Mouse (Mus musculus): ENCODE measurements around the gene Defb41.
"Not testable (repeated sequence)": the region's sequence is repeated elsewhere in the genome, so short reads cannot be mapped to it uniquely, and the experiment has no call there.

Defb41 gene

GRCm38 (mm10) chr1:18265038-18265437 lies at the start of gene Defb41:
Defb41 (minus strand) TSS chr1:18265138.
- no peak for DNase-seq (ENCODE audit: low spot score)

DNA sequence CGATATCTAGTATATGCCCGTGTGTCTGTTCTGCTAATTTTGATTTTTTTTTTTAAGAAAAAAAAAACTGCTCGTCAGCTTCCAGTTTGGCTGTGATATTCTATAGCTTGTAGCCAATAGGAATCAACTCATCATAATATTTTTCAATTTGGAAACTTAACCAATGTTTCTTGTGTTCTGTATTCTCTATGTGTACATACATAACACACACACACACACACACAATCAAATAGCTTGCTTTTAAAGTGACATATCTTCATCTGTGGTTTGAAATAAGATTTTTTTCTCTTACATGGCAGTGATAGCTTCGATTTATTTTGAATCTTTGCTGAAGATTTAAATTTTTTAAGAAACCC lies 43.5 kb upstream of the Defb41 start:
- DNase-seq (ENCODE audit: low spot score), result no peak

- no peak for DNase-seq (ENCODE audit: low spot score)
Observed at GRCm38 (mm10) chr1:18307545-18308473, 42.9 kb upstream of the Defb41 start.

- no peak for DNase-seq (ENCODE audit: low spot score)
Observed at GRCm38 (mm10) chr1:18292515-18292914, 27.6 kb upstream of the Defb41 start.

DNA sequence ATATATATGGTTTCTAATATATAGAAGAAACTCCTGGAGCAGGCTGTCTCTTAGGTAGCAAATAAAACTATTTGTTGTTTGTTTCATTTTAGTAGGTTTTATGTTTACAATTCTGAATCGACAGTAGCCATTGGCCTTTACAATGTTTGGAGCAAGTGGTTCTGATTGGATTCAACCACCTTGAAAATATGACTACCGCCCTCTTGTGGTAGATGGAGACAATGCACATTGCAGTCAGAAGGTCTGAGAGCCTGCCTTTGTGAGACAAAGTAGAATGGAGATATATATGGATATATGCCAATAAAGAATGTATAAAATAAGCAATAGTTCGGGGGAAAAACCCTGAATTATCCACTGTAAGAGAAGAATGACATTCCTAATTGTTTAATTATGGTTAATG lies 23.9 kb upstream of the Defb41 start:
- no peak for DNase-seq (ENCODE audit: low spot score)

GRCm38 (mm10) chr1:18287371-18287770 lies 22.4 kb upstream of the Defb41 start:
- no peak for DNase-seq (ENCODE audit: low spot score)

- DNase-seq (ENCODE audit: low spot score), result no peak
Observed at GRCm38 (mm10) chr1:18271095-18271494, 6.2 kb upstream of the Defb41 start.

- DNase-seq (ENCODE audit: low spot score), result no peak
Observed at GRCm38 (mm10) chr1:18268845-18269244, 3.9 kb upstream of the Defb41 start.

DNA sequence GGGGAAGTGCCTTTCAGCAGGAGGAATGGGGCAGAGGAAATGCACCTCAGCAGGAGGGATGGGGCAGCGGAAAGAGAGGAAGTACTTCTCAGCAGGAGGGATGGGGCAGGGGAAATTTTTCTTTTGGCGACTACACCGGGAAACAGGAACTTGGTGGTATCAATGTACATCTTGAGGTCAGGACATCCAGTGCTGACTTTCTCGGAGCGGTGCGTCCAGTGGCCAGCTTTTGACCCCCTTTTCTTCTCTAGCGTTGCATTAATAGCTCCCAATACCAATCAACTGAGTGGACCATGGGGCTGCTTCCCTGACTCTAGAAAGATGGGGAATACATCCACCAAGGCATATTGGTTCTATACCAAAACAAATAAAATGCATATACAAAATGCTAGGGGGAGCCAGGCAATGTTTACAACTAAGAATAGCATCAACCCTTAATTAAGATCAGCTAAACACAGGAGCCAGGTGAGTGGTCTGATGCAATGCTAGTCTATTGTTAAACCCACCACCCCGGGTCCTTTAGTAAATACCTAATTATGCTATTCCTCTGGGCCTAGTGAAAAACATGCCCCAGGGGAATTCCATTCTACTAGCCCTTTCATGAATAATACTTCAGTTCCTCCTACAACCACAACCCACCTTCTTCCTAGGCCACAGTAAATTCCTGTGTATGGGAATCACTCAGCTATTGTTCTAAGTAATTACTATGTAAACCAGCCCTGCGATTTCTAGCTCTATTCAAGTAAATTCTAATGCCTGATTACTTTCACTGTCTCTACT lies 18.9 kb downstream of the Defb41 start:
- DNase-seq (ENCODE audit: low spot score), result not testable (repeated sequence)

DNA sequence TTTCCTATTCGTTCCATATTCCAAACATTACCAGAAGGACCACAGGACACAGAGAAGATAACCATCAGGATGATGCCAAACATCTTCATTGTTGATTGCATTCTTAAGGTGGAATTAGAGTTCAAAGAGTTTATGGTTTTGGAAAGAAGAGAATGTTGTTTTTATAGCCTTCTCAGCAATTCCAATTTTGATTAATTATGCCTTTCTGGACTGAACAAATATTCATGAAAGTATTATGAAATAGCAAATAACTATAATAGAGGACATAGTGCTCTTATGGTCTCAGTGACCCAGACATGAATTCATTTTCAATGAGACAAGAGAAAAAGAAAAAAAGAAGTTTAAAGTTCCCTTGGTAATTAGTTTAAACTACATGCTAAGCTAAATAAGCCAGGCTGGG lies 27.6 kb downstream of the Defb41 start, which contains the start of gene Defb18:
Gene Defb18, minus strand, starts transcription at position 101 of the 400 bp plus-strand sequence.
- DNase-seq (ENCODE audit: low spot score), result no peak

DNA sequence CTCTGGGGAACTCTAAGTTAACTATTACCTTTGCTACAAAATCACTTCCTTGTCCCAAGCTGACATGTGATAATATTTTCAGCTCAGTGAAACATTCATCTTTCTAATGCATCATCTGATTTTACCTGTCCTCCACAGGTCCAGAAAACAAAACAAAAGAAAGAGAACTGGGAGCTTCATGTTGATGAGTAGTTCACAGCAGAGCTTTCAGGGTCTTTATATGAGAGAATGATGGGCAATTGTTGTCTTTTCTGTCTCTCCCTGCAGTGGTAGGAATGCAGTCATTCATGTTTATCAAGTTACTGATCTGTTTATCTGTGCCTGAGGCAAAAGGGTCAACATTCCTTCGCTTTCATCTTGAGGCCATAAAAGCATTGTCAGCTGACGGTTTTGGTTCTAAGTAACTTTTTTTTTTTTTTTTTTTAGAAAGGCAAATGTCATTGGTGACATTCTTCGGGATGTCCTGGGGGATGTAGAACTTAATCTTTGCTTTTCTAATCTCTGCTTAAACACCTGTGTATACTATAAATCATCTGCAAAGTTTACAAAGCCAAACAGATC lies 41.5 kb downstream of the Defb41 start:
- no peak for DNase-seq (ENCODE audit: low spot score)

Measured in spleen, adult 12 weeks (tissue).